Mouse (Mus musculus): ENCODE measurements at regions not wholly inside any gene's neighbourhood (a gene's known extent, or its start where the extent isn't known, plus 50 kb on each side); places are given as distances from the start of the nearest gene placed in this dataset.
A peak's percentile ranks its signal among the peaks of the same experiment; 100 is the strongest.

DNA sequence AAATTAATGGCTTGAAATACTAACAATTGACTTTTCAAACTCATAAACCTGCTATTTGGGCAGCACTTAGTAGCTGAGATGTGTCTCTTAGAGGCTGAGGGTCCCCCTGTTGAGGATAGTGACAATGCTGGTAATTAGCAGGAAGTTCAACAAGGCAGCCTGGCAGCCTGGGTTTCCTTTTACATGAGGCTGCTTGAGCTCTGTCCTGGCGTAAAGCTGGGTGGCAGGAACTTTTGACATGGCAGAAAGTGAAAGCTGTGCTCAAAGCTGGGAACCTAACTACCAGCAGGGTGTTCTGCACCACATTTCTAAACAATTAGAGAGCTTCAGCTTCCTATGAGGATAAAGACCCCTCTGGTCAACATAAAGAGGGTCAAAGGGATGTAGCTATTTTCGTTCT, 194.5 kb downstream of the Etaa1 start:
- DNase-seq, result no peak

DNA sequence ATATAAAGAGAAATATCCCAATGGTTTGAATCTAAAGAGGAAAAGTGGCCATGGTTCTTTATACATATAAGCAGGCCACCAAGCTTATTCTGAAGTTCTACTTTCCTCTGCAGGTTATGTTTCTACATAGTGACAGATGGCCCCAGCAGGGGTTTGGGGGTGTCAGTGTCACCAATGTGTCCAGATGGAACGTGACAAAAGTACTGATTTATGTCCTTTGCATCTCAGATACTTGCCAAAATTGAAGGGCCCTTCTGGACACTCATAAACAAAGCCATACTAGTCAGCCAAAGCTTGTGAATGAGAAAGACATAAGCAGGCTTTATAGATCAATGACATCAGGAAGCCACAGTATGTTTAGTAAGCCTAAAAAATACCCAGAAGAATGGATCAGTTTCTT, 190.3 kb downstream of the Etaa1 start:
- no peak for DNase-seq

DNA sequence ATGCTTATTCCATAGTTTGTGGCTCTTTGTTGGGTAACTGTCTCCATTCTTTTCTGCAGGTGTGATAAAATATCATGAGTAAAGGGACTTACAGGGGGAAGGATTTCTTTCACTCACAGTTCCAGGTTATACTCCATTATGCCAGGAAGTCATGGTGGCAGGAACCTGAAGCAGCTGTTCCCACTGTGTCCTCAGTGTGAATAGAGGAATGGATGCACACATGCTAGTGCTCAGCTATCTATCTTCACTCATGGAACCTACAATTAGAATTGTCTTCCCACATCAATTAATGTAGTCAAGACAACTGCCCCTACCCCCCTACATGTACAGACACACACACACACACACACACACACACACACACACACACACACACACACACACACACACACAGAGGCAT, 189.5 kb downstream of the Etaa1 start:
- no peak for DNase-seq

- peak in 1 of 2 experiments; percentile 7 for DNase-seq
These were observed 185.3 kb downstream of the Etaa1 start for GRCm38 (mm10) chr11:17768345-17768759.

GRCm38 (mm10) chr11:17768837-17769466, 184.7 kb downstream of the Etaa1 start:
- DNase-seq, result no peak

GRCm38 (mm10) chr11:17797632-17798031, 156.0 kb downstream of the Etaa1 start:
- no peak for DNase-seq

- no peak for DNase-seq
These were observed 145.8 kb downstream of the Etaa1 start for GRCm38 (mm10) chr11:17807851-17808250.

DNA sequence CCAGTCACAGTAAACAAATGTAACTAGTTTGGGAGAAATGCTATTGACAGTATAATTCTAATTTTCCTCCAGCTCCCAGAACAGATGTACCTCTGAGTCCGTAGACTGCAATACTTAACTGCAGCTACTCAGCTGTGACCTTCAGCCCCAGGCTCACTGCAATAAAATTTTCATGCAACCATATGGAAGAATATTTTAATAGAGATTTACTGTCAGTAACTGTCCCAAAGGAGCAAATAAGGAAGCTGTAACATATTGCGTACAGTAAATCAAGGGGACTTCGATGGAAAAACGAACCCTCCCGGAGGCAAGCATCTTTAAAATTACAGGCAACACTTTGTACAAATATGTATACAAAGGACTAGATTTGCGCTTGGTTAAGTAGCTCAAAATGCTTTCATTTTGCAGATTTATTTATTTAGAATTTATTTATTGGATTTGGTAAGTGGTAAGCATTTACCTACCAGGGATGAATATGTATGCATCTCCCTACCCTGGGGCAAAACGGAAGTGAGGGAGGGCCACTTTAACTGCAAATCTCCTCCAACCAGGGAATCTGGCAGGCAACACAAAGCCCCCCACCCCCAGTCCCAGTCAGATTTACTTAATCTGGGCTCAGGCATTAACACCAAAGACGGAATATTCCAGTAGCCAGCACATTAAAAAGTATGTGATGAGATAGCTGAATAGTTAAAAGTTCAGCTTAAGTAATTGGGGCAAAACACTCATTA, 141.7 kb downstream of the Etaa1 start:
- no peak for DNase-seq

DNA sequence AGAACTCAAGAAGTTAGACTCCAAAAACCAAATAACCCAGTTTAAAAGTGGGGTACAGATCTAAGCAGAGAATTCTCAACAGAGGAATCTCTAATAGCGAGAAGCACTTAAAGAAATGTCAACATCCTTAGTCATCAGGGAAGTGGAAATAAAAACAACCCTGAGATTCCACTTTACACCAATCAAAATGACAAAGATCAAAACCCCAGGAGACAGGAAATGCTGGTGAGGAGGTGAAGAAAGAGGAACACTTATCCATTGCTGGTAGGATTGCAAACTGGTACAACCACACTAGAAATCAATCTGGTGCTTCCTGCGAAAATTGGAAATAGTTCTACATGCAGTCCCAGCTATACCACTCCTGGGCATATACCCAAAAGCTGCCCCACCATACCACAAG, 111.0 kb downstream of the Etaa1 start:
- DNase-seq, result no peak

- DNase-seq, result peak in 1 of 2 experiments; percentile 32
These were observed 101.3 kb downstream of the Etaa1 start for GRCm38 (mm10) chr11:17852405-17852804.

DNA sequence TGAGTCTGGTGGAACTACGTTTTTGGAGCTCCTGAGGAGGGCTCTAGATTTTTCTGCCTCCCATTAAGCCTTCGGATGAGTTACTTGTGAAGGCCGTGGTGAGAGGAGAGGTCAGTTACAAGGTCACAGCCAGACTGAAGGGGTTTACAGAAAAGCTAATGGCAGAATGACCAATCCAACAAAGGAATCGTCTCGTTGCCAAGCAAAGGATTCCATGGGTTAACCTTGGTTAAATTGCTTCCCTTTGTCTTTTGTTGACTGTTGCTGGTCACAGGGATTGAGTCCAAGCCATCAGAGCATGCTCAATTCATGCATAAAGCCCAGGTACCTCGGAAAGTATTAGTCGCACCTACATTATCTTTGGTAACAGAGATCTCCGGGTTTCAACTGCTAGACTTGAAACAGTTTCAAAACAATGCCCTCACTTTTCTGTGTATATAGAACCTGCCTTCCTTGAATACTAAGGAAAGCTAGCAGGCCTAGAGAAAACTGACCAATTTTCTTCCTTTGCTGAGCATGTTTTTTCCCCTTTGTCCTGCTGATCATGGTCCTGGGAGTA, 100.3 kb downstream of the Etaa1 start:
- no peak for DNase-seq

GRCm38 (mm10) chr11:17853832-17854231, 99.8 kb downstream of the Etaa1 start:
- no peak for DNase-seq

DNA sequence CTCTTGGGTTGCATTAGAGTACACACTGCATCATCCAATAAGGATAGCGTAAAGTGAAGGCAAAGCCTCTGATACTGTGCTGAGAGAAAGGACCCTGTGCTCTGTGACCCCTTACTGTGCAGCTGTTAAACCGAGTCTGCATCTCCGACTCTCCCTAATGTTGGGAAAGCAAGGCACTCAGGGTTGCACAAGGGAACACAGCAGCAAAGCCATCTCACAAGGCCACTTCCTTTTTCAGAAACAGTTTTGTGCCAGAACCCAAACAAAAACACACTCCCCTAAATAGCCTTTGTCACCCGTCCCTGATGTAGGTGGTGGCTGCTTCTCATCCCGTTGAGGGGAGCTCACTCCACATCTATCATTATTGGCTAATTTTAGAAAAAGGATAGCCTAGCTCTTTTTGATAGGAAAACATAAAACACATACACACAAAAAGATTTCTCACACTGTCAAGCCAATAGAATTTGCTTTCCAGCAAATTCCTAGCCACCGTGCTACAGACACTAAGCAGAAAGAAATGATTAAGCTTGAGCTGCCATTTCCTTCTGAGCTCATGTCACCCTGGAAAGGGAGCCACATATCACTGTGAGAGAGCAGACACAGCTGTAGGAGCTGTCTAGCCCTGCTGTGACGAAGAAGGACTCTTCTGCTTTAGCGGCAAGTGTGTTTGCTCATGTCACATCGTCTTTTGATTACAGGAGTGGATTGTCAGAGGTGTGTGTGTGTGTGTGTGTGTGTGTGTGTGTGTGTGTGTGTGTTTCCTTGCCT, 94.1 kb downstream of the Etaa1 start:
- DNase-seq, result peak in 1 of 2 experiments; percentile 11

DNA sequence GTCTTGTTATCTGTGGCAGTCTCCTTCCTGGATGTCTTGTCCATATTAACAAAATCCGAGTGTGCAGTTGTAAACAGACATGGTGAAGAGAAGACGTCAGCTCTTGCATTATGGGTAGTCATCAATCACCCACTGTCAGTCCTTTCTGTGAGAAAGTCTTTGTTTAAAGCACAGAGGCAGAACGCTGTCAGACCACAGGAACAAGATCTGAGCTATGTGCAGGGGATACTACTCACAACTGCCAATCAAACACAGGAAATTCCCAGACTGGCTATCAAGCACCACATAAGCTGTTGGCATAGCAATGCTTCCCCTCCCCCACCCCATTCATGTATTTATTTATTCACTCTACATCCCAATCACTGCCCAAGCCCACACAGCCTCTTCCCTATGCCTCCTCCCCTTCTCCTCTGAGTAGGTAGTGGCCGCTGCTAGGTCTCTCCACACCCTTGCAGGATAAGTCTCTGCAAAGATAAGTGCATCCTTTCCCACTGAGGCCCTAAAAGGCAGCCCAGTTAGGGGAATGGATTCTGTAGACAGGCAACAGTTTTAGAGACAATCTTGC, 88.8 kb downstream of the Etaa1 start:
- DNase-seq, result no peak

- DNase-seq, result no peak
These were observed 83.0 kb downstream of the Etaa1 start for GRCm38 (mm10) chr11:17870690-17871089.

GRCm38 (mm10) chr11:17871920-17872319, 81.8 kb downstream of the Etaa1 start:
- DNase-seq, result no peak

- no peak for DNase-seq
These were observed 70.4 kb downstream of the Etaa1 start for GRCm38 (mm10) chr11:17883276-17883675.
